Mouse (Mus musculus): ENCODE measurements around the gene Hoxd3. TPM values are rescaled to one million over a fixed set of nuclear protein-coding genes. Genes with fewer than 3 reads are reported as not detected.

Gene Hoxd3
- total RNA-seq, 1 experiment from 2014 or later = 0.85 TPM

DNA sequence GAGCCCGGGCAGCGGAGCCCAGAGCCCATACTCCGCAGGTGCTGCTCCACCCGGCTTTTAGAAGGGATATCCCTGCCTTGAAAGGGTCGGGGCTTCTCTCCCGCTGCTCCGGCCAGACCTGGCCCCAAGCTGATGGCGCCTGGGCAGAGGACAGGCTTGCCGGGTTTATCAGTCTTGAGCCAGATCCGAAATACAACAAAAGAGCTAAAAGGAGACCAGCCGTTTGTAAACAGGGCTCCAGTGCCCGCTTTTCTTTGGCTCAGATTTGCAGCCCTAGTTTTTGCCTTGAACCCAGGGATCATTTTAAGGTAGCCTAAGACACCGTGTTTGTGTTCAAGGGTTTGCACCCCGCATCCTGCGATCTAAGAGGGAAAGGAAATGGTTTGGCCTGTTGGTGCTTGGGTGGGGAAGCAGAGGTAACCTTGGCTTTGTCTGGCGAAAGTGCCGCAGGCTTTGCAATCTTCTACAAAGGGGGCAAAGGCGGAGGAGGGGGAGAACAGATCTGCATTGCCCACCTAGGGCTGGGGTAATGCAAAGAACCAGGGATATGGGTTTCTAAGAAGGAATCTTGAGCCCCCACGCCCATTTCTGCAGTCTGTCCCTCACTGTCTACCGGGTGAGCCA lies 18.8 kb upstream of the Hoxd3 start:
- no peak for DNase-seq

DNA sequence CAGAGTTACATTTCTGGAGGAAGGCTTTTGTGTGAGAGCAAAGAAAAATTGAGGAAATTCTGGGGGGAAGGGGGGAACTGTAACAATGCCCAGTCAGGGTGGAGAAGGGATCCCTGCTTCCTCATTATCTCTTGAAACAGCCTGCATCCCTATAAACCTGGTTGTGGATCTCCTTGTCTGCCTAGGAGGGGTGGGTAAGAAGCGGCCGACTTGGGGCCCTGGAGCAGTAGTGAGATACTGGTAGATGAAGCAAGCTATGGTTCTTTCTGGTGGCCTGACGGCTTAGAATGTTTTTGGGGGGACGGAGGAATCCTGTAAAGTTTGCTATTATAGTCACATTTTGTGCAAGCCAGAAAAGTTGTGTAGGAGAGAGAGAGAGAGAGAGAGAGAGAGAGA lies 18.3 kb upstream of the Hoxd3 start:
- no peak for DNase-seq

DNA sequence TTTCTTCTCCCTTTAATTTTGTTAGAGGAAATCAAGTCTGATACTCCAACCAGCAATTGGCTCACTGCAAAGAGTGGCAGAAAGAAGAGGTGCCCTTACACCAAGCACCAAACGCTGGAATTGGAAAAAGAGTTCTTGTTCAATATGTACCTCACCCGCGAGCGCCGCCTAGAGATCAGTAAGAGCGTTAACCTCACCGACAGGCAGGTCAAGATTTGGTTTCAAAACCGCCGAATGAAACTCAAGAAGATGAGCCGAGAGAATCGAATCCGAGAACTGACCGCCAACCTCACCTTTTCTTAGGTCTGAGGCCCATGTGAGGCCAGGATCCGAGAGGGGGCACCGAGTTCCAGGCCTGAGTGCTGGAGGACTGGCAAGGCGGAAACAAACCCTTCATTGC lies 17.7 kb upstream of the Hoxd3 start:
- DNase-seq = no peak

DNA sequence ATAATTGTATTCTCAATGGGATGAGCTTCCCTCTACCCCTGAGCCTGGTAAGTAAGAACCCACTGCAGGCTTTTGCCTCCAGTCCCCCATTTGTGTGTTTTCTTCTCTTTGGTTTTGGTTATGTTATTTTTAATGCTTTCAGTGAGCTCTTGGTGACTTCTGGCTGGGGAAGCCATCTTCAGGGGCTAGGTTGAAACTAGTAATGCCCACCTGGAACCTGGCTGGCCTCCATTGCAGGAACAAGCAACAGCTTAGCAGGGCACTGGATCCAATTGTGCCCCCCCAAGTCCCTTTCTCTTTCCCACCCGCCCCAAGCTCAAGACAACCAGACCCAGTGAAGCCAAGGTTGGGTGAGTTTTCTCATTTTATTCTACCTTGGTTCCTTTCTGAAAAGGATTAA lies 16.3 kb upstream of the Hoxd3 start:
- DNase-seq = no peak

DNA sequence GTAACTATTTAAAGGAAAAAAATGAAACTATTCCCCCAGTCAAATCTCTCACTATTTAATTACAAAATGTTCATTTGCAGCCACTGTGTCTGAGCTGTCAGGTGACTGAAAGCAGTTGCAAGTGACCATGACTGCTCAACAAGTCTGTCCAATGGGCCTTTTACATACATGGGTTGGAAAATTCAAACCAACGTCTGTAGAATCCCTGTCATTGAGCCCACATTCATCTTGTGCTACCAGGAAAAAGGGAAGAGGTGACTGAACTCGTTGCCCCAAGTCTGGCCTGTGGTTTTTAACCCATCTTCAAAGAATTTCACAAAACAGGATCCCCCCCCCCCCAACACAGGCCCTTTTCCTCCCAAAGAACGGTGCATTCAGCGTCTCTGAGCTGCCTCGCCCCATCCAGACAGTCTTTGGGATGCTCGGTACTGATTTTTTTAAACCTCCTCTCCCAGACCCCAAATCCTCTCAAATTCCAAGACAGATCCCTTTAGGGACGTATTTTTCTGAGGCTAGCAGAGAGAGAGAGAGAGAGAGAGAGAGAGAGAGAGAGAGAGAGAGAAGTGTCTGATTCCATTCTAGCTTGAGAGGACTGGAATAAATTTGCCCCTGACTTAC lies 15.8 kb upstream of the Hoxd3 start:
- no peak for DNase-seq

- DNase-seq = no peak
These were observed 15.0 kb upstream of the Hoxd3 start for GRCm38 (mm10) chr2:74696442-74697335.

GRCm38 (mm10) chr2:74697567-74698121 lies 14.1 kb upstream of the Hoxd3 start, which contains the start of gene Hoxd9:
TSS of gene Hoxd9 (plus strand) at chr2:74697727.
- peak; percentile 85 for DNase-seq

- peak; percentile 60 for DNase-seq
These were observed 13.3 kb upstream of the Hoxd3 start for GRCm38 (mm10) chr2:74698201-74699052.

- DNase-seq = no peak
These were observed 12.7 kb upstream of the Hoxd3 start for GRCm38 (mm10) chr2:74699053-74699430.

- no peak for DNase-seq
These were observed 11.8 kb upstream of the Hoxd3 start for GRCm38 (mm10) chr2:74699664-74700545.

- no peak for DNase-seq
These were observed 11.1 kb upstream of the Hoxd3 start for GRCm38 (mm10) chr2:74700546-74701112.

- peak; percentile 85 for DNase-seq
These were observed 9.5 kb upstream of the Hoxd3 start for GRCm38 (mm10) chr2:74701949-74702819.

- no peak for DNase-seq
These were observed 8.9 kb upstream of the Hoxd3 start for GRCm38 (mm10) chr2:74702820-74703219.

DNA sequence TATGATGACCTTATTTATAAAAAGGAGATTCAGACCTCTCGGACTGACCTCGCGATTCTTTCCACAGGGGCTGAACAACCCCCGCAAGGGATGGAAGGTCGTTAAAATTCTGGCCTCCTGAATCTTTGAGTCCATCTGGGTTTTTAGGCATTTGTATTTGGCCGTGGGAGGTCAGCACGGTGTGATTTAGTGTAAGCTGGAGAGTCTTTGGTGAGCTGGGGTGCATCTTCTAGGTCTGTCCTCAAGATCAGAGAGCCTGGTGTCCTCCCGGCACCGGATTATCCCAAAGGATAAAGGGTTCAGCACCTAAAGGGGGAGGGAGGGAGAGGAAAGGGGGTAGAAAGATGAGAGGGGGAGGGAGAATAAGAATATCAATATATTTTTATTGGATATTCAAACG lies 8.4 kb upstream of the Hoxd3 start:
- no peak for DNase-seq

DNA sequence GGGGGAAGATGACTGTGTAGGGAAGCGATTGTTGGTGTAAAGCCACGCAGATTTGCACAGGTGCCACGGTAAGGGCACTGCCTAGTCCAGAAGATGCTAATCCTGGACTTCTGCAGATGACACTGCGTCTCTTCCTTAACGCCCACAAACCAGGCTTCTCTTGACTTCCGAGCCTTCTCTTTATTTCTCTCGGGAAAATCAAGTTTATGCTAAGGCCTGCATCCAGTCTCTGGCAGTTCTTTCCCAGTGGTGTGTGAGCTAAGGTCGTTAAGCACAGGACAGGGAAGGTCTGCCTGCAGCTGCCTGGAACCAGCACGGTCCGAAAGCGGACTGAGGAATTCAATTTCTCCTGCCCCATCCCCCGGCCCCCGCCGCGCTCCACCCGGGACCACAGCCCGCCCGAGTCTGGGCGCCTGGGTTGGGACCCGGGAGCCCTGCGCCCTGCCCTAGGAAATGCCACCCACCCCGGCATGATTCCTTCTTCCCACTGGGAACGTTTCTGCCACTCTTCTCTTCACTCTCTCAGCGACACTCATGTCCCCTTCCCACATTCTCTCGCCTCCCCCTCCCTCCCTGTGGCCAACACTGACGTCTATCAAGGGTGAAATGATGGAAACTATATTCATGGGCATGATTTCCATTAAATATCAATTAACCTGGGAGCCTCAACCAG lies 7.9 kb upstream of the Hoxd3 start:
- DNase-seq = no peak

- DNase-seq = peak; percentile 91
These were observed 7.2 kb upstream of the Hoxd3 start, which contains the start of gene Hoxd8 for GRCm38 (mm10) chr2:74704393-74704998. TSS of gene Hoxd8 (plus strand) at chr2:74704615.

DNA sequence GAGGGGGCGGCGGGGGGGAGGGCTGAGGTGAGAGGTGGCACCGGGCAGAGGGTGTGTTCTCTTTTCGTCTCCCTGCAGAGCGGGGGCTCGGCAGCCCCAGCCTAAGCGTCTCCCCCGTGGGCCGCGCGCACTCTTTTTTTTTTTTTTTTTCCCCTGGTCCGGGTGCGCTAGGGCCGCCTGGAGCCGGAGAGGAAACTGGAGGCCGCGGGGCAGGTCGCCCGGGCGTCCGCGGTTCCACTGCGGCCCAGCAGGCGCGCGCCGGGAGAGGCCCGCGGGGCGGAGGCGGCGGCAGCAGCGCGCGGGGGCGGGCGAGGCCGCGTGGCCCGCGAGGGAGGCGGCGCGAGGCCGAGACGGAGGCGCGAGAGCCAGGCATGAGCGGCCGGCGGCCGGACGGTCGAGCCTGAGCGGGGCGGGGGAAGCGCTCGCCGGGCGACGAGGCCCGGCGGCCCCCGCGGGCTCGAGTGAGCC lies 6.7 kb upstream of the Hoxd3 start:
- peak; percentile 73 for DNase-seq

DNA sequence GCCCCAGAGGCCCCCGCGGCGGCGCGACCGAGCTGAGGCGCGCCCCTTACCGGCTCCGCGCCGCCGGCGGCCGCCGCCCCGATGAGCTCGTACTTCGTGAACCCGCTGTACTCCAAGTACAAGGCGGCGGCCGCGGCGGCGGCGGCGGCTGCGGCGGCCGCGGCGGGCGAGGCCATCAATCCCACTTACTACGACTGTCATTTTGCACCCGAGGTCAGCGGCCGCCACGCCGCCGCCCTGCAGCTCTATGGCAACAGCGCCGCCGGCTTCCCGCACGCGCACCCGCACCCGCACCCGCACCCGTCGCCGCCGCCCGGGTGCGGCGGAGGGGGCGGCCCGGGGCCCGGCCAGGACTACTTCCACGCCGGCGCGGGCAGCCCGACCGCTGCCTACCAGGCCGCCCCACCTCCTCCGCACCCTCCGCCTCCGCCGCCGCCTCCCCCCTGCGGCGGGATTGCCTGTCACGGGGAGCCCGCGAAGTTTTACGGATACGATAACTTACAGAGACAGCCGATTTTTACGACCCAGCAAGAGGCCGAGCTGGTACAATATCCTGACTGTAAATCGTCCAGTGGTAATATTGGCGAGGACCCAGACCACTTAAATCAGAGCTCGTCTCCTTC lies 6.1 kb upstream of the Hoxd3 start:
- peak; percentile 86 for DNase-seq
